Mouse (Mus musculus) lung, embryonic 14.5 days (tissue): ENCODE data around the gene Rpl5. TPM values are rescaled to one million over a fixed set of nuclear protein-coding genes. Genes with fewer than 3 reads are reported as not detected.

Experiments
- ATAC-seq: fragments of 200-750 bp; cut with Nextera tagmentation; 2 replicates; pipeline ENCODE4 v1.8.0; 2017; ENCODE audit warnings: mild to moderate bottlenecking, moderate TSS enrichment, moderate library complexity; ENCODE audit not compliant: insufficient read depth
- DNase-seq: peaks from one replicate; pipeline ENCODE4 v3.0.0-alpha.2; 2015
- H3K27ac ChIP-seq: fragments of 300-500 bp; sonication (generic); 2 replicates; pipeline ENCODE4 v1.5.1; 2014; ENCODE audit warnings: low read depth, mild to moderate bottlenecking, moderate library complexity
- H3K27me3 ChIP-seq: fragments of 300-500 bp; sonication (generic); 2 replicates; pipeline ENCODE4 v1.6.1; 2014; ENCODE audit warnings: low read length, control low read depth; ENCODE audit not compliant: insufficient read depth
- H3K36me3 ChIP-seq: fragments of 300-500 bp; sonication (generic); 2 replicates; pipeline ENCODE4 v1.6.1; 2014; ENCODE audit warnings: control low read depth; ENCODE audit not compliant: insufficient read depth
- H3K4me1 ChIP-seq: fragments of 300-500 bp; sonication (generic); 2 replicates; pipeline ENCODE4 v1.6.1; 2014; ENCODE audit warnings: antibody characterized with exemption, control low read depth; ENCODE audit not compliant: insufficient read depth
- H3K4me2 ChIP-seq: fragments of 300-500 bp; sonication (generic); 2 replicates; pipeline ENCODE4 v1.6.1; 2014; ENCODE audit warnings: mild to moderate bottlenecking
- H3K4me3 ChIP-seq: fragments of 300-500 bp; sonication (generic); 2 replicates; pipeline ENCODE4 v1.5.1; 2014; ENCODE audit warnings: low read depth, low read length
- H3K9ac ChIP-seq: fragments of 300-500 bp; sonication (generic); 2 replicates; pipeline ENCODE4 v1.6.1; 2014
- H3K9me3 ChIP-seq: fragments of 300-500 bp; sonication (generic); 2 replicates; pipeline ENCODE4 v1.6.1; 2016; ENCODE audit warnings: low read depth, low read length, control low read depth
- CTCF ChIP-seq: IDR thresholded peaks from 2 replicates; pipeline ENCODE4 v1.5.1; 2016; ENCODE audit warnings: antibody characterized with exemption, low read depth
- WGBS: fragments of 180-500 bp; shearing (Covaris S2); extraction: QIAGEN DNeasy Blood & Tissue Kit; methylation state at CpG from one replicate; pipeline ENCODE4 v1.1.7; 2014; 5-methylcytosine and 5-hydroxymethylcytosine counted together
- polyA plus RNA-seq: library from polyadenylated mRNA; unstranded; fragments of >200 nt; fragmentation: Nextera tagmentation; extraction: Ambion mirVana; gene quantifications from 2 replicates; pipeline ENCODE4 v1.2.1, GENCODE M21; 2014

Rpl5 gene
- 75.7 and 79.6 TPM in 2 replicates for polyA plus RNA-seq

DNA sequence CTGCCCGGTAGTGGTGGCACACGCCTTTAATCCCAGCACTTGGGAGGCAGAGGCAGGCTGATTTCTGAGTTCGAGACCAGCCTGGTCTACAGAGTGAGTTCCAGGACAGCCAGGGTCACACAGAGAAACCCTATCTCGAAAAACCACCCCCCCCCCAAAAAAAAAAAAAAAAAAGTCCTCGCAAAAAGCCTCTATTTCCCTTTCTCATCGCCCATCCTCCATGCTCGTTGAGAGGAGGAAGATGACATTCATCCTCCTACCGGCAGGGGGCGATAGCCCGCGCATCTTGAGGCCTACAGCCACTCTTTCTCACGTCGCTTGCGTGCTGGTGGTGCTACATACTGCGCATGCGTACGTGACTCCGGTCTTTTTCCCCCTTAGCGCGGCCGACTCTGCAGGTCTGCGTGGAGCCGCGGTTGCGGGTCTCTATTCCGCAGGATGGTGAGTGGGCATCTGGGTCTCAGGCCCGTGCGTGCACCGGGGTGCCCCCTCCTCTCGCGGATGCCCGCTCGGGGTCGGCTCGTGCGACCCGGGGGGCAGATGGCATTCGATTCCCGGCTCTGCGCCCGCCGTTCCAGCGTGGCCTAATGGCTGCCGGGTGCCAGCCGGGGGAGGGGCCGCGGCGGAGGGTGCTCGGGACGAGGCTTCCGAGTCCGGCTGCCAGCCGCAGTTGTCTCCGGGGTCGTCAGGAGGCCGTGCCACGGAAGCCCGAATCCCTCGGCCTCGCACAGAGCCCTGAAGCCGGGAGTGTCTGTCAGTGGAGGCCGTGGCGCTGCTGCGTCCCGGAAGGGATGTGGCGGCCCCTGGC lies at the start of gene Rpl5:
Rpl5 (plus strand) TSS at position 297 of the 808 bp plus-strand sequence.
- peak; percentile 99 for DNase-seq
- Histone ChIP-seq H3K27me3 (no peaks in the 10 kb centered on the region), H3K4me2 (peak within 1 kb of the TSS; percentile 87), H3K27ac (peak within 1 kb of the TSS; percentile 84), H3K4me3 (peak within 1 kb of the TSS; percentile 99), H3K9me3 (no peaks in the 10 kb centered on the region), H3K36me3 (peaks cover 35% of the 10 kb centered on the region), H3K4me1 (0 out of 2 replicates have a peak, but pooled peaks cover 2% of the 10 kb centered on the region), H3K9ac (peak within 1 kb of the TSS; percentile 99)
- peak; percentile 98 for TF ChIP-seq CTCF
- WGBS = 3% methylated on average over 66 of the region's 66 CpGs
- ATAC-seq = peak; percentile 98

DNA sequence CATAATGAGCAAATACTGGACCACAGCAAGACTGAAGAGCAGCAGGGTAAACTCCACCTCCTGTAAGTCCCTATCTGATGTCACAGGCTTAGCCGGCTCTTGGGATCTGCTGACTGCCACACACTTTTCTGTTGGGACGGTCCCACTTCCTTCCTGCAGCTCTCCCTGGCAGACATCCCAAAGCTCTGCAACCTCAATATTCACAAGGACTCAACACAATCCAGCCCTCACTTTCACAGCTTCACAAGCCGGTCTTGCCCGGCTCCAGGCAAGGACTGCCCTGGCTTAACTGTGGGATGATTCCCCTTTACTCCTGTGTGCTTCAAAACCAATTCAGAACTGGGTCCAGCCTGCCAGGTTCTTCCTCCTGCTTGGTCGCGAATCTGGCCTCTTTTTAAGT lies 46.5 kb upstream of the Rpl5 start:
- no peaks in the 10 kb centered on the region for H3K36me3 ChIP-seq
- whole genome bisulfite sequencing = 18% methylated on average over 6 of the region's 6 CpGs
- H3K4me3 ChIP-seq = no peak overlapping the region
- no peaks in the 10 kb centered on the region for H3K9me3 ChIP-seq
- ATAC-seq (peak; percentile 86), DNase-seq (peak; percentile 88)
- TF ChIP-seq CTCF = no peak
- H3K4me1 ChIP-seq = peaks cover 10% of the 10 kb centered on the region; the same call in 1 of the 2 replicates
- peak overlapping the region; percentile 55 for H3K27ac ChIP-seq
- H3K27me3 ChIP-seq = no peaks in the 10 kb centered on the region
- no peak overlapping the region for H3K9ac ChIP-seq
- H3K4me2 ChIP-seq = peak overlapping the region; percentile 25; the same call in 1 of the 2 replicates

DNA sequence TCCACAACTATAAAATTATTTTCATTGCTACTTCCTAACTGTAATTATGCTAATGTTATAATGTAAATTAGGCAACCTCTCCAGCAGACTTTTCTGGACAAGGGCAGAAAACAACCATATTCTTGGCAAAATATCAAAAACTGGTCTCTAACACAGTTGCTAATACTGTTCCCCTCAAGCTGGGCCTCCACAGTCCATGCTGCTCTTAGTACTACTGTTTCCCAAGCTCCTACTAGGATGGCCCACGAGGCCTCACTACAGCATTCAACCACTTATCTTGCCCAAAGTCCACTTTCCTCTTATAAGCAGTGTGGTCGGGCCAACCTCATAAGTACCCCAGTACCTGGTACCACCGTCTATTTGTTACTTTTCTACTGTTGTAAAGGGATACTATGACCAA lies 45.7 kb upstream of the Rpl5 start:
- DNase-seq = peak; percentile 65
- WGBS = 62% methylated on average over 3 of the region's 3 CpGs
- Histone ChIP-seq H3K4me2 (no peak overlapping the region), H3K27me3 (no peaks in the 10 kb centered on the region), H3K9me3 (no peaks in the 10 kb centered on the region), H3K27ac (peak overlapping the region; percentile 55; the same call in 1 of the 2 replicates), H3K4me3 (no peak overlapping the region), H3K36me3 (no peaks in the 10 kb centered on the region), H3K4me1 (peaks cover 10% of the 10 kb centered on the region; the same call in 1 of the 2 replicates), H3K9ac (no peak overlapping the region)
- peak; percentile 58; the same call in 1 of the 2 replicates for ATAC-seq
- no peak for TF ChIP-seq CTCF

DNA sequence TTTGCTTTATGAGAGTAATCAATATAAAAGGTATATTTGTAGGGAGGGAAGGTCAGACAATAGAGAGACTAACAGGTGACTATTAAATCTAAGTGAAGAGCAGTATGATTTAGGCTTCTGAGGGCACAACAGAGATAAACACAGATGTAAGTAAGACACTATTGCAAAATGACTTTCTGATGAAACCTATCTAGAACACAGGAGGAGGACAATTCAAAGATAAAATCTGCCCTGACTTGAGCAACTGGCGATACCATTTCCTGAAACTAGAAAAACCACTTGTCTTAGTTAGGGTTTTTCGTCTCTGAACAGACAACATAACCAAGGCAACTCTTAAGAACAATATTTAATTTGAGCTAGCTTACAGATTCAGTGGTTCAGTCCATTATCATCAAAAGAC lies 44.8 kb upstream of the Rpl5 start:
- Histone ChIP-seq H3K4me2 (no peak overlapping the region), H3K4me3 (no peak overlapping the region), H3K36me3 (no peaks in the 10 kb centered on the region), H3K9me3 (no peaks in the 10 kb centered on the region), H3K9ac (no peak overlapping the region), H3K27me3 (no peaks in the 10 kb centered on the region), H3K4me1 (peaks cover 10% of the 10 kb centered on the region; the same call in 1 of the 2 replicates), H3K27ac (no peak overlapping the region)
- WGBS = 81% methylated on average over 2 of the region's 2 CpGs
- DNase-seq = no peak
- no peak for TF ChIP-seq CTCF
- no peak for ATAC-seq

DNA sequence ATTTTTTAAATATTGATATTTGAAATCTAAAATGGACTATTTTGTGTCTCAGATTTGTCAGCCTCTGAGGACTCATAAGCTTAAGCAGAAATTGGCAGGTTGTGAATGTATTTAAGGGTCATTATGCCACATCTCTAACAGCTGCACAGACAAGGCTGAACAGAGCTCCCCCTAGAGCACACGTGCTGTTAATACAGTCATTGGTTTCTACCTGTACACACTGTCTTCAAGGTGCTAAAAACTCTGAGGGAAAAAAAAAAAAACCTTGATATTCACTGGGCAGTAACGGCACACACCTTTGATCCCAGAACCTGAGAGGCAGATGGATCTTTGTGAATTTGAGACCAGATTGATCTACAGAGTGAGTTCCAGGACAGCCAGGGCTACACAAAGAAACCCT lies 41.3 kb upstream of the Rpl5 start:
- WGBS = 42% methylated on average over 2 of the region's 2 CpGs
- H3K4me1 ChIP-seq = 0 out of 2 replicates have a peak, but pooled peaks cover 8% of the 10 kb centered on the region
- H3K27ac ChIP-seq = no peak overlapping the region
- H3K9me3 ChIP-seq = no peaks in the 10 kb centered on the region
- ATAC-seq (no peak), DNase-seq (peak; percentile 29)
- no peak overlapping the region for H3K4me3 ChIP-seq
- H3K9ac ChIP-seq = no peak overlapping the region
- TF ChIP-seq CTCF = peak; percentile 48
- H3K4me2 ChIP-seq = no peak overlapping the region
- H3K36me3 ChIP-seq = no peaks in the 10 kb centered on the region
- H3K27me3 ChIP-seq = no peaks in the 10 kb centered on the region

DNA sequence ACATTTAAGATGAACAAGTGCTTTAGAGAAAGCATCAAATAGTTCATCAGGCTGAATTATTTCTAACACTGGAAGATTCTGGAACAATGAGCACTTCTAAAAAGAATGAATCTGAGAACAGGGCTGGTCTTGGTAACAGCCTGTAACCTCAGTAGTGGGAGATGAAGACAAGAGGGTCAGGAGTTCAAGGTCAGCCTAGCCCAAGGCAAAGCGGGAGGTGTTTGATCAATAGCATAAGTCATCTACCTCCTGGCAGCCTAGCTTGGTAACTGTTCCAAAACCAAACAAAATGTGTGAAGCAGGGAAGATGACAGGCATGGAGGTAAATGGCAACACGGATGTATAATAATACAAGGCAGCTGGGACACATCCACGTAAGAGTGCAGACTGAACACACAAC lies 36.3 kb upstream of the Rpl5 start:
- H3K27ac ChIP-seq = no peak overlapping the region
- no peak overlapping the region for H3K4me3 ChIP-seq
- no peaks in the 10 kb centered on the region for H3K36me3 ChIP-seq
- no peak for TF ChIP-seq CTCF
- H3K4me1 ChIP-seq = peaks cover 11% of the 10 kb centered on the region; the same call in 1 of the 2 replicates
- no peak overlapping the region for H3K4me2 ChIP-seq
- no peaks in the 10 kb centered on the region for H3K9me3 ChIP-seq
- 63% methylated on average over 3 of the region's 3 CpGs for WGBS
- no peak overlapping the region for H3K9ac ChIP-seq
- DNase-seq (no peak), ATAC-seq (no peak)
- H3K27me3 ChIP-seq = no peaks in the 10 kb centered on the region
